Mouse (Mus musculus) yolk sac, embryonic 10.5 days (tissue): ENCODE measurements around the gene Hhipl1.

ENCODE experiments used
- DNase-seq: peaks from one replicate; pipeline ENCODE4 v3.0.0-alpha.2; 2017; ENCODE audit warnings: low spot score

Gene Hhipl1

GRCm38 (mm10) chr12:108365340-108365739 lies 59.3 kb downstream of the Hhipl1 start:
- DNase-seq: no peak

- DNase-seq: no peak
Observed at GRCm38 (mm10) chr12:108365868-108366267, 59.8 kb downstream of the Hhipl1 start.

GRCm38 (mm10) chr12:108367909-108368308 lies 61.8 kb downstream of the Hhipl1 start:
- DNase-seq: no peak

GRCm38 (mm10) chr12:108368921-108369320 lies 62.9 kb downstream of the Hhipl1 start:
- no peak for DNase-seq

- no peak for DNase-seq
Observed at GRCm38 (mm10) chr12:108370596-108371428, 64.7 kb downstream of the Hhipl1 start, which contains the start of gene Eml1. Eml1 (plus strand) TSS chr12:108370957.

GRCm38 (mm10) chr12:108371429-108371765 lies 65.3 kb downstream of the Hhipl1 start:
- no peak for DNase-seq

GRCm38 (mm10) chr12:108372241-108372640 lies 66.2 kb downstream of the Hhipl1 start:
- no peak for DNase-seq

- peak; percentile 44 for DNase-seq
Observed at GRCm38 (mm10) chr12:108373611-108374010, 67.5 kb downstream of the Hhipl1 start.

- no peak for DNase-seq
Observed at GRCm38 (mm10) chr12:108374689-108375088, 68.6 kb downstream of the Hhipl1 start.

- no peak for DNase-seq
Observed at GRCm38 (mm10) chr12:108378379-108379133, 72.5 kb downstream of the Hhipl1 start.
